Mouse (Mus musculus) naive thymus-derived CD4-positive, alpha-beta T cell, adult 5 months (primary cell): ENCODE measurements around the gene Olfr141. TPM values are rescaled to one million over a fixed set of nuclear protein-coding genes. Genes with fewer than 3 reads are reported as not detected.

ENCODE experiments used
- polyA plus RNA-seq: library from polyadenylated mRNA; unstranded; fragments of 100-300 nt; shearing (Covaris generic); gene quantifications from one replicate; pipeline ENCODE4 v1.2.1, GENCODE M21; 2017

Gene Olfr141
- not detected for polyA plus RNA-seq

DNA sequence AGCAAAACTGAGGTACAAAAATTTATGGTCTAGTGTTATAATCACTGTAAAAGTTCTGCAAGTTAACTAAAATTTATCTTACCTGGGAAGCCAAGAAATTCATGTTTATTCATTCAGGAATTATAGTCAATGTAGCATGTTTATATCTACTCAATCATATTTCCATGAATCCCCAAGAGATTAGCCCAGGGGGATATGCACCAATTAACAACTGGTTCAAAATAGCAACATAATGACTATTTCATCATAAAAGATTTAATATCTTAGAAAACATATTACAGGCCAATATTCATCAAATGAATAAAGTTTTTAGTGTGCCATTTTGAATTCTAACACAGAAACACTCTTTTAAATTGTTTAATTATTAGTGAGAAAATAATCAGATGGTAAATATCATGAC lies at the start of gene Olfr141:
Gene Olfr141, minus strand, starts transcription at position 101 of the 400 bp plus-strand sequence.

DNA sequence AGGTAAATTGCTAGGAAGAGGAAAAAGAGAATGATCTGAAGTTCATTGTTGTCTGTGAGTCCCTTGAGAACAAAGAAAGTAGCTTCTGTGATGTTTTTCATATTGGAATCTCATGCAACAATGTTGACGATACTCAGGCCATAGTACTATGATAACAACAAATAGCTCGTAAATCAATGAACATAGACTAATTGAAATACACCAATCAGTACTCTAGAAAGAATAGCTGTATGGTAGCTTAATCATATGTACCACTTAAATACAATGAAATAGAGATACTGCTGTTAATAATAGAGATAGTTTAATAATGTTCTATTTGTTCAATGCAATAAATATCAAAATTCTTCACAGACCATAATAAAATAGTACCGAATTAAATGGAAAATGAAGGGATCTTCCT lies 41.8 kb upstream of the Olfr141 start, which contains the start of gene Olfr1095:
Gene Olfr1095, minus strand, starts transcription at position 101 of the 400 bp plus-strand sequence.

DNA sequence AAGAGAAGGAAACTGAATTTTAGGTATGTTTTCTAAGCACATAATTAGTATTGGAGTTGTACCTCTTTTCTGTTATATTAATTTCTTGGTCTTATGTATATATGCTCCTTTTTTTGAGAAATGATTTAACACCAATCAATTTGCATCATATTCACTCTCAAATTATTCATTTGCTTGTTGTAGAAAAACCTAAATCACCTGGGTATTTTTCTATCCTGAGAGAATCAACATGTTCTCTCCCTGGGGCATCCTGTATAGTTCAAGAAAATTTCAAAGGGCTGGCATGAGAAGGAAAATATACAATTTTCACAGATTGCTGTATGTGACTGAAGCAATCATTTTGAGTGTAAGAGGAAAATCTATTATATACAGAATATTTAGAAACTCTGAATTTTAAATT lies 14.5 kb upstream of the Olfr141 start, which contains the start of gene Olfr1094:
Gene Olfr1094, plus strand, starts transcription at position 301 of the 400 bp plus-strand sequence.

GRCm38 (mm10) chr2:86782179-86782578 lies 27.6 kb downstream of the Olfr141 start, which contains the start of gene Olfr1093:
Gene Olfr1093, plus strand, starts transcription at chr2:86782479.

GRCm38 (mm10) chr2:86758893-86759292 lies 50.9 kb downstream of the Olfr141 start, which contains the start of gene Olfr1090:
Gene Olfr1090, minus strand, starts transcription at chr2:86758993.

Other genes starting within 250 kb of the Olfr141 start
- 0.30 TPM for gene Olfr1082, start 211.1 kb downstream of the Olfr141 start, polyA plus RNA-seq
- gene Olfr1084, start 170.3 kb downstream of the Olfr141 start, polyA plus RNA-seq, result not detected
- gene Olfr1085, start 148.0 kb downstream of the Olfr141 start, polyA plus RNA-seq, result not detected
- gene Olfr1086, start 129.9 kb downstream of the Olfr141 start, polyA plus RNA-seq, result 0.37 TPM
- gene Olfr1087, start 111.6 kb downstream of the Olfr141 start, polyA plus RNA-seq, result not detected
- gene Olfr1089, start 76.3 kb downstream of the Olfr141 start, polyA plus RNA-seq, result not detected
- gene Olfr1090, start 51.0 kb downstream of the Olfr141 start, polyA plus RNA-seq, result not detected
- gene Olfr1093, start 27.5 kb downstream of the Olfr141 start, polyA plus RNA-seq, result not detected
- not detected for gene Olfr1094, start 14.6 kb upstream of the Olfr141 start, polyA plus RNA-seq
- not detected for gene Olfr1095, start 41.7 kb upstream of the Olfr141 start, polyA plus RNA-seq
- not detected for gene Gm13723, start 64.8 kb upstream of the Olfr141 start, polyA plus RNA-seq
- not detected for gene Olfr1097, start 82.2 kb upstream of the Olfr141 start, polyA plus RNA-seq
- not detected for gene Olfr1098, start 114.5 kb upstream of the Olfr141 start, polyA plus RNA-seq
- gene Olfr1099, start 150.7 kb upstream of the Olfr141 start, polyA plus RNA-seq, result not detected
- gene Olfr1100, start 169.9 kb upstream of the Olfr141 start, polyA plus RNA-seq, result not detected
- not detected for gene Olfr1101, start 181.2 kb upstream of the Olfr141 start, polyA plus RNA-seq
- gene Olfr1102, start 188.4 kb upstream of the Olfr141 start, polyA plus RNA-seq, result not detected
- gene Olfr1104, start 217.1 kb upstream of the Olfr141 start, polyA plus RNA-seq, result not detected
- gene Olfr1105, start 226.5 kb upstream of the Olfr141 start, polyA plus RNA-seq, result 0.14 TPM
- gene Olfr1106, start 242.3 kb upstream of the Olfr141 start, polyA plus RNA-seq, result not detected